Mouse (Mus musculus): ENCODE results near the gene Pcnx2. TPM values are rescaled to one million over a fixed set of nuclear protein-coding genes. Genes with fewer than 3 reads are reported as not detected.
A peak's percentile ranks its signal among the peaks of the same experiment; 100 is the strongest.

The Pcnx2 gene
- polyA plus RNA-seq, 2 experiments from 2014 or later = 0.13 to 0.22 TPM

DNA sequence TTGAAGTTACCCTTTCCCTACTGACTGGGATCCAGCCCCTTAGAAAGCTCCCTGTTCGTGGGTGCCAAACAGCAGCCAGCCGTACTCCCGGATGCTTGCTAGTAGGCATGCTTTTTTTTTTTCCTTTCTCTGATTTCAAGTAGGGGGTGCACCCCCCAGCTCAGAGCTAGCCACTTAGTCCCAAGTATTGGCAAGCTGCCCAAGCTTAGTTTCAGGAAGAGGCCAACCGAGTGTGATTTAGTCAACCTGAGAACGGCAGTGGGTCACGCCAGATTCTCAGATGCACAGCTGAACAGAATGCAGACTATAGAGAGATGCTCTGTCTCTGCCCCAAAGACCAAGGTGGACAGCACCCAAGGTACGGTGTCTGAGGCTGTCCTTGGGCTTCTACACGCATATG is 147.3 kb downstream of the Pcnx2 start:
- no peak for ATAC-seq

DNA sequence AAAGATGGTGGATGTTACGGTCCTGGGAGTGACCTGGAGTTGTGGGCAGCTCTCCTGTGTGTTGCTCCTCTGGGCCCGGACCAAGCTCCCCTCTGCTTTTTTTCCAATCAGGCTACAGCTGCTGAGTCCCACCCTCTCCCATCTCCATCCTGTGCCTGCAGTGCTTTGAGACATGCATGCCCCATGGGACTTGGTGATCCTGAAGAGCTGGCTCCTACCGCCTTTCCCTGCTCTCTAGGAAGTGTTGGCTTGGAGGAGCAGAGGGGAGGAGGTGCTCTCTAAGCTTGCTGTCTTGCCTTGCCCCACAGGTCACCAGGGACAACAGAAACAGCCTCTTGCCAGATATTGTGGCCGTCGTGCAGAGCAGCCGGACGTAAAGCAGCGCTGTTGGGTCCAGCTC is 150.7 kb downstream of the Pcnx2 start:
- ATAC-seq = no peak

DNA sequence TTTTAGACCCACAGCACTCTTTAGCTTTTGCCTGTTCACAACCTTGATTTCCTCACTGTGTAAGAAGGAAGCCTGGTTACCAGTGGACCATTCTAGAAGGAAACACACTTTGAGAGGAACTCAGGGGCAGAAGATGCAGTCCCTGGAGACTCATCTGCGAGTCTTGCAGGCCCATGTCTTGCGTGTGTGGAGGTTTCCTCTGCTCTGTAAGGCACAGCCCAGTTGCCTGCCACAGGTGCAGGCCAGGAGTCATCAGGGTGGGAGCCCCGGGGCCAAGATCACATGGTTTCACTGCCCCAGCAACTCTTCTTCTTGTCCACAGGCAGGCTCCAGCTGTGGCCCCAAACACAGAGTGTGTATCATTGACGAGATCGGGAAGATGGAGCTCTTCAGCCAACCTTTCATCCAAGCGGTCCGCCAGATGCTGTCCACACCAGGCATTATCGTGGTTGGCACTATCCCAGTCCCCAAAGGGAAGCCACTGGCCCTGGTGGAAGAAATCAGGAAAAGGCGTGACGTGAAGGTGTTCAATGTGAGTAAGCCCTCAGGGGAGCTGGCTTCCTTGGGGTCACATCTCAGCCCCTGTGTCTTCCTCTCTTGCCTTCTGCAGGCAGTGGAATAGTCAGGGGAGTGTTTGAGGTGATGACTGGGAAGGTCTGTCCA is 153.1 kb downstream of the Pcnx2 start:
- ATAC-seq = no peak

DNA sequence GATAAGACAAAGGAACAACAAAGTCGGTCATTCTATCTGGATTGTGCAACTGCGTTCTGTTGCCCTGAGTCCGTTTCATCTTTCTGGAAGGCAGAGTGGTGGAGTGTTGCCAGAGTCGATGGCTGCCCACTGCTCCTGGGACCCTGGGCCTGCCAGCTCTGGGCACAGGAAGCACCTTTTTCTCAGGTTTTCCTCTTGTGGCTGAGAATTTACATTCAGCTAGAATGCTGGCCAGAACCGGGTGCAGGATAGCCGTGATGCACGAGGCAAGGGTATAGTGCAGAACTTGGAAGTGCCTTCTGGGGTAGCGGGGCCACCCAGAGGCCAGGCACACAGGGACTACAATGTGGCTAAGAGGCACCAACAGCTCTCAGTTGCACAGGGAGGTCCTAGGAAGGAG is 155.7 kb downstream of the Pcnx2 start:
- no peak for ATAC-seq

DNA sequence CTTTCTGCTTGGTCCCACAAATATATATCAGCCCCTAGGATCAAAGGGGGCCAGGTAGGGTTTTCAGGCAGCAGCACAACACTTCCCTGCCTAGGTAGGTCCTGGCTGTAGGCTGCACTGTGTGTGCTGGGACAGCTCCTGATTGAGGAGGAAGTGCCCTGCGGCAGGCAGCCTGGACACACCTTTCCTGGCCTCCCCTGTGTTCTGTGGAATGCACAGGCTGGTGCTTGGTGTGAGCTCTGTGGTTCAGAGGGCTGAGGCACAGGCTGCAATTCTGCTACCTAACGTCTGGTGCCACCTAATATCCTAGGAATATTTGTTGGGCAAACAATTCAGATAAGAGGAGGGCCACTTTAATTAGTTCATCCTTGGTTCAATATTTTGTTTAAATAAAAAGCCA is 156.3 kb downstream of the Pcnx2 start:
- no peak for ATAC-seq

DNA sequence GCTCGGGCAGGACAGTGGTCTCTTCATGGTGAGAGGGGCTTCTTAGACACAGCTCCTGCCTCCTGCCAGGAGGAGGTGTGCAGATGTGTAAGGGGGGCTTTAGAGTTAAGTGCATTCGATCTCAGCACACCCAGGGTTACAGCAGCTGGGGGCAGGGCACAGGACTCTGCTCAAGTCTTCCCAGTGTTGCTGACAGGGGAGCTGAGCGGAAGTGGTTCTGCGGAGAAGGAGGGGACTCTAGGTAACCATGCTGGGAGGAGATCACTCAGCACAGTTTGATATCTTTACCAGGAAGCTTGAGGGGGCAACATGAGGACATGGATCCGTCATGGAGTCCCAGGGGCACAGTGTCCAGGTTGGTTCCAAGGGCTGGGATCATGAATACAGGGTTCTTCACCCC is 156.7 kb downstream of the Pcnx2 start:
- ATAC-seq = peak; percentile 34

DNA sequence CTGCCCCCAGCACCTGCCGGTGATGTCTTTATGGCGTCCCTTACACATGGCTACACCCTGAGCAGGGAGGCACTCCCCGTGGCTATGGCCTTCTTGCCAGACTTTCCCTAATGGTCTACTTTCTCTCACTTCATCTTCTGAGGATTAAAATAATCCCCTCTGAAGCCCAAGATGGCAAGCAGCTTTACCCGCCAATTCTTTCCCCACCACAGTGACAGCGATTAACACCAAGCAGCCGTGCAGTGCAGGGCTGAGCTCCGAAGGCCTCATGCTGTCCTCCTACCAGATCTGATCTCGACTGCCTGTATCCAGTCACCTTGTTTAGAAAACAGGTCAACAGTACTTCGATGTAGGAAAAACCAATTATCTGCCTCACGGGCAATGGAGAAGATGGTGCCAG is 157.5 kb downstream of the Pcnx2 start:
- no peak for ATAC-seq

DNA sequence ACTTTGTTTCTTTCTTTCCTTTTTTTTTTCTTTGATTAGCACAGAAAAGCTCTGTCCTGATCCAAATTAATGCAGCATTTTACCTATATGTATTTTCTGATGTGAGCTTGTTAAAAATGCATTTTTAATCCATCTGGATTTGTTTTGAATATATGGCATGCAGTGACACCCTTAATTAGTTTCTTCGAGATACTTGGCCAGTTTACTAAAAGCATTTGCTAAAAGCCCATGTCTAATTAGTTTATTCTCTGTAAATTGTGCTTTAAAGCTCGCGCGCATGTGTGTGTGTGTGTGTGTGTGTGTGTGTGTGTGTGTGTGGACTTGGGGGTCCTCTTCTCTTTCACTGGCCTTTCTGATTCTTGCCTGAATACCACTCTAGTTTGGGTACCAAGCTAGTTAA is 159.2 kb downstream of the Pcnx2 start:
- ATAC-seq = no peak

DNA sequence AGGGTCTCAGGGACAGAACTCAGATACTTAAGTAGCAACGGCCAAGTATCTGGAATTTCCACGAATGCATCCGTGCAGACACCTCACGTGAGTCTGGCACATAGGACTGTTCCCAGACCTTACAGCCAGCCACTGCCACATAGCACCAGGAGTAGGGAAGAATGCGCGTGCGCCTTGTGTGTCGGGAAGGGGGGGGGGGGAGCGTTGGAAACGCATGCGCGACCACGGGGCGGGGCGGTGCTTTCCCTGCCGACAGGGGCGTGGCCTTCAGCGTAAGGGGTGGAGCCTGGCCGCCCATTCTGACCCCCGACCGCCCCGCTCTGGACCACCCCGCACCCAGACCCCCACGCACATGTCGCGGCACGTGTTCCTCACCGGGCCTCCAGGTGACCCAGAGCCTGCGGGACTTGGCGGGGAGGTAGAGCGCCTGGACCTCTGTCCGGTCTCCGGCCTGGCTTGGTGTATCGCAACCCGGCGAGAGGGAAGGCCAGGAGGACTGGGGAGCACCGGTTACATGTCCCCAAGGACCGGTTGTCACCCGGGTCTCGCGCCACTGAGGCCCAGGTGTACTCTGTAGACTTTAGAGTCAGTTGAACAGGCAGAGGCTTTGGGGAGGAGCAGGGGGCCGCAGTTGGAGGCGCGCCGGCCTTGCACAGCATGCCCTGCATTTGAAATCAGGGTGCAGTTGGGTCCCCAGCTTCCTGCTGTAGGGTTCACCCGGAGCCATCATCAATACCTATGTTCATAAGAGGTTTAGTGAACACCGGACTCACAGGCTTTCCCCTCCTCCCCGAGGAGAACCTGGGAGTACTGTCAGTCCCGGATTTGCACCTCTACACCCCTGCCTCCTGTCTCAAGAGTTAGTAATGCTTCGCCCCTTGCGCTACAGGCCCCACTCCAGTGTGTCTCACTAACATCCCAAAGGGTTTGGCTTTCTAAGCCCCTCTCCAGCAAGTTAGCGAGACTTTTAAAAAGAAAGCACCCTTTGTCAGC is 163.9 kb downstream of the Pcnx2 start:
- ATAC-seq = peak; percentile 80

DNA sequence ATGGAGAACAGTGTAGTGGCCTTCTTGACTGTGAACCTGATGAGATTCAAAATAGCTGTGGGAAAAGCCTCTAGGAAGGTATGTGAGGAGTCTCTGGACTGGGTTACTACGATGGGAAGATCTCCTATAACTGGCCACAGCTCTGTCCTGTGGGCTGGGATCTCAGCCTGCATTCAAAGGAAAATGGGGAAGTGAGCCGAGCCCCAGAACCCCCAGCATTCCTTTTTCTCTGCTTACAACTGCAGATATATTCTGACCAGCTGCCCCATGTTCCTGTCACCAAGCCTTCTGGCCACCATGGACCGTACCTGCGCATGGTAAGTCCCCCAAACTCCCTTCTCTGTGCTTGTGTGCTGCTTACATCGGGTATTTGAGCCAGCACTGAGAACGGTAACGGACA is 168.4 kb downstream of the Pcnx2 start, which contains the start of gene Ntpcr:
TSS of gene Ntpcr (plus strand) at position 218 of the 400 bp plus-strand sequence.
- no peak for ATAC-seq

DNA sequence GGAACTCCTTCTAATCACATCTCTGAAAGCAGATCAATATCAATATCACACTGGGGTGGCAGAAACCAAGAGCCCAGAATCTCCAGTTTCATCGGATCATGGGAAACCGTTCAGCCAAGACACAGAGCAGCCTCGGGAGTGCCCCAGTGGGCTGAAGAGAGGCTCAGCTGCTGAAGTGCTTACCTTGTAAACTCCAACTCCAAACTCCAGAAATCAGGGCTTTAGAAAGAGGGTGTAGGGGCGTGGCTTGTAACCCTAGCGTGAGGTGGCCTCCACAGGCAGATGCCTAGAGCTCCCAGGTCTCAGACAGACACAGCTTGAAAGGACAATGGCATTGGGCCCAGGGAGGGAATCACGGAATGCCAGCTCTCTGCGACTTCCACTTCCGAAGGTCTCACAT is 170.3 kb downstream of the Pcnx2 start:
- ATAC-seq = no peak

DNA sequence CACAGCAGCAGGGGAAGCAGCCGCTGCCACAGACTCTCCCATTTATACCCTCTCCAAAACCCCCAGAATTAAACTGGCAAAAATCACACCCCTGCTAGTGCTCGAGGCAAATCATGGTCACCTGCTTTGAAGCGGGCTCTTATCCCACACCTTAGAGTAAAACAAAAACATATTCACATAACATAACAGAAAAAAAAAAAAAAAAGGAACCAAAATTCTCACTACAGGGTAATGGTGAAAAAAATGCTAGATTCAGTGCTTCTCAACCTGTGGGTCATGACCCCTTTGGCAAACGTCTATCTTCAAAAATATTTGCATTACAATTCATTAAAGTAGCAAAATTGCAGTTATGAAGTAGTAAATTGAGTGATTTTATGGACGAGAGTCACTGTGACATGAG is 171.1 kb downstream of the Pcnx2 start:
- no peak for ATAC-seq

DNA sequence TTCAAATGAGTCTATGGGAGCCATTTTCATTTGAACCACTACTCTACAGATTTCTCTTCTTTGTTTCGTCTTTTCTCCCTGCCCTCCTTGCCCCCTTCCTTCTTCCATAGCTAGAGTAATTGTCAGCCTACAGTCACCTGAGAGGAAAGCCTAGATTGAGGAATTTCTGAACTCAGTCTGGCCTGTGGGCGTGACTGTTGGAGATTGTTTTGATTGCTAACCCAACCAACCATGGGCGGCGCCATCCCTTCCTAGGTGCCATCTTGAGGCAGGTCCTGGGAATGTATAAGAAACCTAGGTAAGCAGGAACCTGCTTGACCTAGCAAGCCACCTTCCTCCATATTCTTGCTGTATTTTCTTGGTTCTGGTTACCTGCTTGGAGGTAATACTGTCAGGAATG is 172.0 kb downstream of the Pcnx2 start:
- no peak for ATAC-seq

DNA sequence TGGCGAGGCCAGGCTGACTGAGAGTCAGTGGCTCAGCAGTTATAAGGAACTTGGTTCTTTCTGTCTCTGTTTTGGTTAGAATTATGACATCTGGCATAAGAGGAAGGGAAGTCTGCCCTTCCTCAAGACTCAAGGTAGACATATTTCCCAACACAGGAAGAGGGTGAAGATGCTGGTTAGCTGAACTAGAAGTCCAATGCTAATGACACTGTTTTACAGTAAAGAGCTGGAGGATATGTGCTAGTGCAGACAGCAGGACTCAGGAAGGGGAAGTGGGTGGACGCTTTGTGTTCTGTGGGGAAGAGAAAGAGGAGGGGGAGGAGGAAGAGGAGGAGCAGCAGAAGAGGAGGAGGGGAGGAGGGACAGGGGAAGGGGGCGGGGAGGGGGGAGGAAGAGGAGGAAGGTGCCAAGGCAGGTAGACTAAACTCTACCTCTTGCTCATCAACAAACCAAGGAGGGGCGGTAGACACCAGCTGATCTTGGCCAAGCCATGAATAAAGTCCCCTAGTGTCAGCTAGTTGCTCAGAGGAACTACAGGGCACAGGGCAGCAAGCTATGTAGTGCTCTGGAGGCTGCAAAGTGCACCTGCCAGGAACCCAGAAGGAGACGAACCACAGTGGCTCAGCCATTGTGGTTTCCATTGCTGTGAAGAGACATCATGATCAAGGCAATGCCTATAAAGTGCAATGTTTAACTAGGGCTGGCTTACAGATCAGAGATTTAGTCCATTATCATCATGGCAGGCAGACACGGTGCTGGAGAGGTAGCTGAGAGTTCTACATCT is 172.9 kb downstream of the Pcnx2 start:
- ATAC-seq = peak; percentile 81

DNA sequence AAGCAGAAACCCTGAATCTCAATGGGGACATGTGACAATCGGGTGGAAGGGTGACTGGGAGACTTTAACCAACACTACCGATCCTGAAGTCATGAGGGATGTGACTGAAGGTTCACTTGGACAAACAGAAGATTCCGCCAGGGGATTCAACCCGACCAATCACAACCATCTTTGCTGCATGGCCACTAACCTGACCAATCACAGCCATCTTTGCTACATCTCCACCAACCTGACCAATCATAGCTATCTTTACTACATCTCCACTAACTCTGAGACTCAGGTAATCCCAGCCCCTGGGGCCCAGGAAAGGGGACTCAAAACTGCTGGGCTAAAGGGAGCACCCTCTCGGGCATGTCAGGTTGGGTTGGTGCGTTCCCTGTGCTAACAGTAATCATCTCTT is 174.7 kb downstream of the Pcnx2 start:
- no peak for ATAC-seq

DNA sequence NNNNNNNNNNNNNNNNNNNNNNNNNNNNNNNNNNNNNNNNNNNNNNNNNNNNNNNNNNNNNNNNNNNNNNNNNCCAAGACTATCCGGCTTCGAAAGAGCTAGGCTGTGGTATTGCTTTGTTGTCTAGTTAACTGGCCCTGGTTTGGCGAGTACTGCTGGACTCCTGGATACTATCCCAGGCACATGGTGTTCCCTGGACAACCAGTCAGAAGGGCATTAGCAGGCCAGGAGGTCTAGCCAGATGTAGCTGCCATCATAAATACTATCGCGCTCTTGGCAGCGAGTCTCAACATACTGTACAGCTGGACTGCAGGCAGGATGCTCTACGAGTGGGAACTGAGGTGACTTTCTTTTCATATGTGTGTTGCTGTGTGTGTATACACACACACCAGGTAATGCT is 175.4 kb downstream of the Pcnx2 start:
- ATAC-seq = no peak

DNA sequence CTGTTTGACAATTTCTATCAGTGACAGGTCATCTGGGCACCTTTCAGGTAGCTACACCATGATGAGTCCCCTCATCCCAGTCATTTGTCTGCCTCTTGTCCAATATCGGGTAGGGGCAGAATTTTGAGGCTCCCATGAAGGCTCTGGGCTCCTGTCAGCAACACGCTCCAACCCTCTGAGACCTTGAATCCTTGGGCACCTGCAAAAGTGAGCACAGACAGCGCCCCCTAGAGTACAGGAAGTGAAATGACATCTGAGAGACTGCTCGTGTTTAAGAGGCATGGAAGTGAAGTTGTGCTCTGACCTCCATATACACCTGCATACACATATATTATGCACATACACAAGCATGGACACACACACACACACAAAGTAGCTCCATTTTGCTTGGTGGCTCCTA is 179.2 kb downstream of the Pcnx2 start:
- ATAC-seq = no peak

DNA sequence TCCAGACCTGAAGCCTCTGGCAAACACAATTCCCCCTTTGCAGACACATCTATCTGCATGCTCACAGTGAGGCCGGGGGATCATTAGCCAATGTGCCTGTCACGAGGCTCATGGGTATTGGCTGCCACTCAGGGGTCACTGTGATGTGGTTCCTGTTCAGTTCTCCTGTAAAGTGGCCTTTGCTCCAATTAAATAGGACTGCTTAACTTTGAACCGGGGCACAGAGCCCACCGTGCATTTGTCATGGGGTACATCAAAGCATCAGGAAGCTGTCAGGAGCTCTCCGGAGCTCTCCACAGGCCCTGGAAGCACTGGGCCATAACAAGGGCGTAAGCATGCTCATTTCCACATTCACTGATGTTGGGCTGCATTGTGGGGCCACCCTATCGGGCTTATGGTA is 181.5 kb downstream of the Pcnx2 start:
- ATAC-seq = no peak

DNA sequence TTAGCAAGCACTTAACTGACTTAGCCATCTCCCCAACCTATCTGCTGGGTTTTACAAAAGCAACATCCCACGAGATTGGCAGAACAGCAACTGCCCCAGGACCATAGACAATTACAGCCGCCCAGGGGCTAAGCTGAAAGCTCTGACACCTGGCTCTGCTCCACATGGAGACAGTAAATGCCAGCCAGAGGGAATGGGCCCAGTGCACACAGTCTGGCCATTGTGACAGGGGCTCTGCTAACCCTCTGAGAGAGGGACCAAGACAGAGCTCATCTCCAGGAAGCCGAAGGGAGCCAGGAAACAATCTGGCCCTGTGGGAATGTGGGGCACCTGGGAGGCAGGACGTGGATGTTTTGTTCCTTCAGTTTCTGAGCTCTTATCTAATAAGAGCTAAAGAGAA is 181.9 kb downstream of the Pcnx2 start:
- no peak for ATAC-seq

DNA sequence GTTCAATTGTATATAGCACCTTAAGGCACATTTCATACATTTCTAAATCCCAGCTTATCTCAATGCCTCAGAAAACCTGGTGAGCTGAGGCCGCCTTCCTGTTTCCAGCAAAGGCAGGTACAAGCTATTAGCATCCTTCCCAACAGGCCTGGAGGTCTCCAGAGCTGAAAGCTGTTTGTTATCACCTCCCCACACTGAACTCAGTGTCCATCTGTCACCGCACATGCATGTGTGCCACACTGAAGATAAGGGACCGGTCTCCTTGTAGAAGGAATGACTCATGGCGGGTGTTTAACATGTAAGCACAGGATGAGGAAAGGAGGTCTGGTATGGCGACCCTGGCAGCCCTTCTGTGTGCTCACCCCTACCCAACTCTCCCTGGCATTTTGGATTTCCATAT is 186.6 kb downstream of the Pcnx2 start:
- ATAC-seq = no peak

DNA sequence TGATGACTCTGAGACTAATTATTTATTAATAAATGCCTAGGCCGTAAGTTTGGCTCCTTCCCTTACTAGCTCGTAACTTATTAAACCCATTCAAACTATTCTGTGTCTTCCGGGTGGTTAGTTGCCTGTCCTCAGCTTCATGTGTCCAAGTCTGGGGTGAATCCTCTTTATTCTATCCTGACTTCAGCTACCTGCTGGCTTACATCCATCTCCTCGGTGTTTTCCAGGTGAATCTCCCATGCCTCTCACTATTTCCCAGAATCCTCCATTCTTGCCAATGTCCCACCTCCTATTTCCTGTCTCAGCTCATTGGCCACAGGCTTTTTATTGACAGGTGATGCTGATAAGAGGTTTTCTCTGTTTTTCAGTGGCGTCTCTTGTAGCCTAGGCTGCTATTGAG is 188.9 kb downstream of the Pcnx2 start:
- no peak for ATAC-seq

DNA sequence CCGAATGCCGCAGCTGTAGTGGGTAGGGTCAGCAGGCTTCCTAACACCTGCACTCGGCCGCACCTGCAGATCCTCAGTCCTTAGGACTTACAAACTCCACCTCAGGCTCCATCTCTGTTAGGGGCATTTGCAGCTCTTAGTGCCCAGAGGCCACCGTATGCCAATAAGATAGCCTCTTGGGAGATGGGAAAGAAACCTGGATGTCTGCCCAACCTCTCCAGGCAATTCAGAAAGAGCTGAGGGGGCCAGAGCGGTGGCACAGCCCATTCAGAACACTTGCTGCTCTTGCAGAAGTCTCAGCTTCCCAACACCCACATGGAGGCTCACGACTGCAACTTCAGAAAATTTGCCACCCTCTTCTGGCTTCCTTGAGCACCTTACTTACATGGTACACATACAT is 192.3 kb downstream of the Pcnx2 start:
- no peak for ATAC-seq

DNA sequence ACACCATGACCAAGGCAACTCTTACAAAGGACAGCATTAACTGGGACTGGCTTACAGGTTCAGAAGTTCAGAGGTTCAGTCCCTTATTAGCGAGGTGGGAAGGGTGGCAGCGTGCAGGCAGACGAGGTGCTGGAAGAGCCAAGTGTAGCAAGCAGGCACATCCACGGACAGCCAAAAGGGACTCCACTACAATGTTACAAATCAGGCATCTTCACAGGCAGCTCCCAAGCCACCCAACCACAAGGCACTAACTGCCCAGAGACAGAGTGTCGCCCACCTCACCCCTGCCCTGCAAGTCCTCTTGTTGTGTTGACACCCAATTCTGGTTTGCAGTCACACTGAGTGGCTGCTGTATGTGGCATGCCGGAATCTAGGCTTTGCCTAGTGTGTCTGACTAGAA is 193.7 kb downstream of the Pcnx2 start:
- no peak for ATAC-seq

All from CD4-positive, CD25-positive, alpha-beta regulatory T cell, adult 4 months (primary cell).